Mouse (Mus musculus) myocyte (in vitro differentiated cells): ENCODE data around the gene Klhl40. TPM values are rescaled to one million over a fixed set of nuclear protein-coding genes. Genes with fewer than 3 reads are reported as not detected.
A peak's percentile ranks its signal among the peaks of the same experiment; 100 is the strongest.

ENCODE experiments used
- H3K27me3 ChIP-seq: one replicate; pipeline ENCODE4 v1.6.1; 2011; ENCODE audit not compliant: control insufficient read depth, insufficient read depth, insufficient read length
- H3K36me3 ChIP-seq: one replicate; pipeline ENCODE4 v1.6.1; 2011; ENCODE audit not compliant: control insufficient read depth, insufficient read depth
- H3K4me2 ChIP-seq: one replicate; pipeline ENCODE4 v1.6.1; 2011; ENCODE audit warnings: low read depth, control low read depth
- H3K4me3 ChIP-seq: one replicate; pipeline ENCODE4 v1.5.1; 2011; ENCODE audit warnings: mild to moderate bottlenecking, control low read depth, moderate library complexity
- H3K79me2 ChIP-seq: one replicate; pipeline ENCODE4 v1.6.1; 2011; ENCODE audit not compliant: control insufficient read depth, insufficient read depth
- H3ac ChIP-seq: one replicate; pipeline ENCODE4 v1.6.1; 2011; ENCODE audit not compliant: control insufficient read depth, insufficient read length
- CEBPB ChIP-seq: IDR thresholded peaks from 2 replicates; pipeline ENCODE4 v1.6.1; 2011; ENCODE audit warnings: mild to moderate bottlenecking, moderate library complexity; ENCODE audit not compliant: poor library complexity, insufficient read depth, severe bottlenecking
- E2F4 ChIP-seq: IDR thresholded peaks from one replicate; pipeline ENCODE4 v1.6.1; 2011; ENCODE audit warnings: mild to moderate bottlenecking, control low read depth, moderate library complexity; ENCODE audit not compliant: insufficient read depth
- MAX ChIP-seq: IDR thresholded peaks from one replicate; pipeline ENCODE4 v1.6.1; 2011; ENCODE audit warnings: low read depth, mild to moderate bottlenecking, control low read depth
- MYOD1 ChIP-seq, 3 experiments: IDR thresholded peaks; one replicate each; pipeline ENCODE4 v1.6.1; 2011; ENCODE audit warnings: control low read depth in 2 of 3, low read depth in 2 of 3, mild to moderate bottlenecking in 2 of 3, moderate library complexity in 1 of 3; ENCODE audit not compliant: insufficient read length in 2 of 3, control insufficient read depth in 1 of 3
- MYOG ChIP-seq, 3 experiments: IDR thresholded peaks; one replicate each; pipeline ENCODE4 v1.6.1; 2011; ENCODE audit warnings: control low read depth in 2 of 3, low read depth in 2 of 3, mild to moderate bottlenecking in 2 of 3; ENCODE audit not compliant: insufficient read length in 2 of 3, control insufficient read depth in 1 of 3, insufficient read depth in 1 of 3
- POLR2A ChIP-seq: IDR thresholded peaks from one replicate; pipeline ENCODE4 v1.6.1; 2011; ENCODE audit warnings: low read depth, mild to moderate bottlenecking, control low read depth, moderate library complexity; ENCODE audit not compliant: insufficient read length
- POLR2AphosphoS2 ChIP-seq: IDR thresholded peaks from one replicate; pipeline ENCODE4 v1.6.1; 2011; ENCODE audit warnings: low read depth, control low read depth; ENCODE audit not compliant: insufficient read length
- REST ChIP-seq: IDR thresholded peaks from one replicate; pipeline ENCODE4 v1.6.1; 2011; ENCODE audit warnings: mild to moderate bottlenecking, control low read depth, moderate library complexity; ENCODE audit not compliant: insufficient read depth, insufficient read length
- SRF ChIP-seq: IDR thresholded peaks from one replicate; pipeline ENCODE4 v1.6.1; 2011; ENCODE audit warnings: low read depth; ENCODE audit not compliant: control insufficient read depth, insufficient read length
- TCF12 ChIP-seq: IDR thresholded peaks from one replicate; pipeline ENCODE4 v1.6.1; 2011; ENCODE audit warnings: mild to moderate bottlenecking, control low read depth; ENCODE audit not compliant: poor library complexity, insufficient read depth, severe bottlenecking
- TCF3 ChIP-seq: IDR thresholded peaks from one replicate; pipeline ENCODE4 v1.6.1; 2011; ENCODE audit warnings: low read depth, control low read depth; ENCODE audit not compliant: insufficient read length
- USF1 ChIP-seq: IDR thresholded peaks from one replicate; pipeline ENCODE4 v1.6.1; 2011; ENCODE audit warnings: low read depth, mild to moderate bottlenecking, control low read depth, moderate library complexity
- polyA plus RNA-seq: library from polyadenylated mRNA; unstranded; fragments of >200 nt; fragmentation: generic; extraction: Trizol; gene quantifications from one replicate; pipeline ENCODE4 v1.2.1, GENCODE M21; 2012; ENCODE audit warnings: missing spikeins

Klhl40 gene
- polyA plus RNA-seq, 1 experiment, result 70.4 TPM

GRCm38 (mm10) chr9:121765166-121765855, 12.1 kb upstream of the Klhl40 start:
- Histone ChIP-seq H3K4me3 (no peak overlapping the region), H3K4me2 (no peak overlapping the region), H3K36me3 (peaks cover 3% of the 10 kb centered on the region), H3K27me3 (no peaks in the 10 kb centered on the region), H3K79me2 (no peaks in the 10 kb centered on the region), H3ac (no peak overlapping the region)
- TF ChIP-seq REST (no peak), POLR2AphosphoS2 (no peak), USF1 (no peak), MYOG (IDR thresholded peaks at IDR 0.05; ENCODE audit: control insufficient read depth in 1 of 3, insufficient read depth in 1 of 3, insufficient read length in 2 of 3, low read depth in 2 of 3) (no peak), TCF3 (no peak), MYOD1 (IDR thresholded peaks at IDR 0.05; ENCODE audit: control insufficient read depth in 1 of 3, insufficient read length in 2 of 3, low read depth in 2 of 3) (no peak), TCF12 (no peak), E2F4 (no peak), POLR2A (no peak), SRF (no peak), CEBPB (no peak), MAX (no peak)

- Histone ChIP-seq H3K4me3 (no peak overlapping the region), H3ac (no peak overlapping the region), H3K4me2 (no peak overlapping the region), H3K36me3 (no peaks in the 10 kb centered on the region), H3K27me3 (no peaks in the 10 kb centered on the region), H3K79me2 (no peaks in the 10 kb centered on the region)
- no peak for TF ChIP-seq TCF12
- TF ChIP-seq POLR2A, result no peak
- TF ChIP-seq USF1, result no peak
- no peak for TF ChIP-seq REST
- TF ChIP-seq MYOG (IDR thresholded peaks at IDR 0.05; ENCODE audit: control insufficient read depth in 1 of 3, insufficient read depth in 1 of 3, insufficient read length in 2 of 3, low read depth in 2 of 3), result no peak
- TF ChIP-seq MAX, result no peak
- TF ChIP-seq E2F4, result no peak
- no peak for TF ChIP-seq SRF
Observed at GRCm38 (mm10) chr9:121772412-121772811, 5.0 kb upstream of the Klhl40 start.

GRCm38 (mm10) chr9:121775951-121776350, 1.5 kb upstream of the Klhl40 start:
- H3K36me3 ChIP-seq, result no peaks in the 10 kb centered on the region
- H3K79me2 ChIP-seq, result peaks cover 9% of the 10 kb centered on the region
- H3ac ChIP-seq, result no peak overlapping the region
- H3K27me3 ChIP-seq, result no peaks in the 10 kb centered on the region
- H3K4me3 ChIP-seq, result no peak overlapping the region
- peak overlapping the region; percentile 76 for H3K4me2 ChIP-seq
- TF ChIP-seq USF1, result no peak
- no peak for TF ChIP-seq POLR2A
- no peak for TF ChIP-seq TCF12
- no peak for TF ChIP-seq MYOG (IDR thresholded peaks at IDR 0.05; ENCODE audit: control insufficient read depth in 1 of 3, insufficient read depth in 1 of 3, insufficient read length in 2 of 3, low read depth in 2 of 3)
- TF ChIP-seq REST, result no peak
- TF ChIP-seq E2F4, result no peak
- TF ChIP-seq SRF, result no peak
- no peak for TF ChIP-seq CEBPB
- no peak for TF ChIP-seq POLR2AphosphoS2
- no peak for TF ChIP-seq MYOD1 (IDR thresholded peaks at IDR 0.05; ENCODE audit: control insufficient read depth in 1 of 3, insufficient read length in 2 of 3, low read depth in 2 of 3)
- TF ChIP-seq TCF3, result no peak
- no peak for TF ChIP-seq MAX

DNA sequence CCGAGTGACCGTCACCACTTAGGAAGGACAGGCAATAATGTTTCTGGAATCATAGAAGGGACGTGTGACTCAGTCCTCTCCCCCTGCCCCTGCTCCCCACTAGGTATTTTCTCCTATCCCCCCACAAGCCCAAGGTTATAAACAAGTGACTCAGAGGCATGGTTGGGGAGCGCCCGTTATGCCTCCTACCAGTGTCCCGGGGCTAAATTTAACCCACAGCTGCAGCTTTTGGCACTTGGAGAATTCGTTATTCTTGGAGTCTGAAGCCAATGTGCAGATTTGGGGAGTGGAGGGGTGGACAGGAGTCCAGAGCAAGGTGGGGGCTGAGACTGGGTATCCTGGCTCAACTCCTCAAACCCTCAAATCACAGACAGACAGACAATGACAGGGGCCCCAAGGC, 896 bp upstream of the Klhl40 start:
- H3K4me2 ChIP-seq, result peak overlapping the region; percentile 76
- TF ChIP-seq E2F4, result no peak
- TF ChIP-seq USF1, result no peak
- no peak for TF ChIP-seq CEBPB
- no peak for TF ChIP-seq POLR2A
- peak in 2 of 3 experiments; percentile 17 to 72 for TF ChIP-seq MYOG (IDR thresholded peaks at IDR 0.05; ENCODE audit: control insufficient read depth in 1 of 3, insufficient read depth in 1 of 3, insufficient read length in 2 of 3, low read depth in 2 of 3)
- TF ChIP-seq SRF, result no peak
- TF ChIP-seq MYOD1 (IDR thresholded peaks at IDR 0.05; ENCODE audit: control insufficient read depth in 1 of 3, insufficient read length in 2 of 3, low read depth in 2 of 3), result peak in 1 of 3 experiments; percentile 69
- no peak for TF ChIP-seq MAX
- no peak for TF ChIP-seq REST
- TF ChIP-seq TCF12, result peak; percentile 61
- TF ChIP-seq TCF3, result no peak
- no peak for TF ChIP-seq POLR2AphosphoS2
- no peaks in the 10 kb centered on the region for H3K36me3 ChIP-seq
- peaks cover 9% of the 10 kb centered on the region for H3K79me2 ChIP-seq
- H3ac ChIP-seq, result no peak overlapping the region
- H3K27me3 ChIP-seq, result no peaks in the 10 kb centered on the region
- H3K4me3 ChIP-seq, result no peak overlapping the region
